Mouse (Mus musculus) hindbrain, postnatal 0 days (tissue): ENCODE measurements around the gene Pusl1. TPM values are rescaled to one million over a fixed set of nuclear protein-coding genes. Genes with fewer than 3 reads are reported as not detected.

Experiments
- ATAC-seq: fragments of 200-750 bp; cut with Nextera tagmentation; 2 replicates; pipeline ENCODE4 v1.8.0; 2017; ENCODE audit warnings: mild to moderate bottlenecking, moderate TSS enrichment, moderate library complexity
- DNase-seq: peaks from one replicate; pipeline ENCODE4 v3.0.0-alpha.2; 2015; ENCODE audit warnings: low spot score
- H3K27ac ChIP-seq: fragments of 300-500 bp; sonication (generic); 2 replicates; pipeline ENCODE4 v1.5.1; 2014; ENCODE audit warnings: mild to moderate bottlenecking
- H3K27me3 ChIP-seq: fragments of 300-500 bp; sonication (generic); 2 replicates; pipeline ENCODE4 v1.6.1; 2014; ENCODE audit warnings: low read length, mixed read lengths; ENCODE audit not compliant: insufficient read depth
- H3K36me3 ChIP-seq: fragments of 300-500 bp; sonication (generic); 2 replicates; pipeline ENCODE4 v1.6.1; 2014; ENCODE audit warnings: low read length, mixed read lengths; ENCODE audit not compliant: insufficient read depth
- H3K4me1 ChIP-seq: fragments of 300-500 bp; sonication (generic); 2 replicates; pipeline ENCODE4 v1.6.1; 2014; ENCODE audit warnings: antibody characterized with exemption, low read length, mixed read lengths; ENCODE audit not compliant: insufficient read depth
- H3K4me2 ChIP-seq: fragments of 300-500 bp; sonication (generic); 2 replicates; pipeline ENCODE4 v1.6.1; 2014; ENCODE audit warnings: low read depth, mild to moderate bottlenecking, low read length, moderate library complexity, mixed read lengths
- H3K4me3 ChIP-seq: fragments of 300-500 bp; sonication (generic); 2 replicates; pipeline ENCODE4 v1.5.1; 2014; ENCODE audit warnings: low read length
- H3K9ac ChIP-seq: fragments of 300-500 bp; sonication (generic); replicated peaks from 2 replicates; pipeline ENCODE4 v1.6.1; 2014; ENCODE audit warnings: mild to moderate bottlenecking, low read length, moderate library complexity, mixed read lengths
- H3K9me3 ChIP-seq: fragments of 300-500 bp; sonication (generic); 2 replicates; pipeline ENCODE4 v1.6.1; 2016; ENCODE audit warnings: low read length, mixed read lengths
- CTCF ChIP-seq: IDR thresholded peaks from 2 replicates; pipeline ENCODE4 v1.5.1; 2016; ENCODE audit warnings: antibody characterized with exemption, control low read depth, low read depth
- WGBS: fragments of 180-500 bp; shearing (Covaris S2); extraction: QIAGEN DNeasy Blood & Tissue Kit; methylation state at CpG from one replicate; pipeline ENCODE4 v1.1.7; 2014; 5-methylcytosine and 5-hydroxymethylcytosine counted together
- polyA plus RNA-seq: library from polyadenylated mRNA; unstranded; fragments of >200 nt; fragmentation: Nextera tagmentation; extraction: Ambion mirVana; gene quantifications from 2 replicates; pipeline ENCODE4 v1.2.1, GENCODE M21; 2015
- total RNA-seq: library from RNA; depleted of rRNA; stranded (reverse); fragments of >200 nt; gene quantifications from 2 replicates; pipeline ENCODE4 v1.2.3, GENCODE M21; 2014

Gene Pusl1
- total and polyA plus RNA-seq, 2 experiments from 2014 or later = 58.8 to 73.6 TPM

DNA sequence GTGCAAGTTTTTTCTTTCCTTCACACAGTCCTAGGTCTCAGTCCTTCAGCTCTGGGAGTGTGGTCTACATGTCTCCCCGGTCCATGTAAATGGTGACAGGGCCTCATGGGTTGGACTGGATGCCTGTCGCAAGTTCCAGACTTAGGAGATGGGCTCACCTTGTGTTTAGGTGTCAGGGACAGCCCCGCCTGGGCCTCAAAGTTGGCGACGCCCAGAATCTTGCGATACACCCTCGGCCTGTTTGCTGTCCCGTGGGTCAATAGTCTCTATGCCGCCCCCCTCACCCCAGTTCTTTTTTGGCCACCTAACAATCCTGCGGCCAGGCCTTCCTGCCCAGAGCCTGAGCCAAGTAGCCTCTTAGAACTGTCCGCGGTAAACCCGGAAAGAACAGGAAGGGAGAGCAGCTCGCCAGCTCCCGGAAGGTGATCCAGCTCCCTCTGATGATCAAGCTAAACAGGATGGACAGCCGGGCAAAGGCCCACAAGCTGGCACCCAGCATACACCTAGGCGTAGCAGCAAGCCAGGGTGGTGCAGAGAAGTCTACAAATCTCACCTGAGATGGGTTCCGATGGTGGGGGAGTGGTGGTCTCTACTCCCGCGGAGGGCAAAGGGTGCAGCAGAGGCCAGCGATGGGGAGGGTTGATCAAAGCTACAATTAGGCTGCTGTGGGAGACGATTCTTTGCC lies 22.8 kb downstream of the Pusl1 start:
- H3K9ac ChIP-seq = peak overlapping the region; percentile 71
- peak overlapping the region; percentile 56 for H3K4me3 ChIP-seq
- H3K27ac ChIP-seq = peak overlapping the region; percentile 76; the same call in 1 of the 2 replicates
- DNase-seq (no peak), ATAC-seq (peak; percentile 60; the same call in 1 of the 2 replicates)
- TF ChIP-seq CTCF = no peak
- peak overlapping the region; percentile 77 for H3K4me2 ChIP-seq
- no peaks in the 10 kb centered on the region for H3K27me3 ChIP-seq
- 8% methylated on average over 22 of the region's 22 CpGs for WGBS
- H3K36me3 ChIP-seq = peaks cover 22% of the 10 kb centered on the region
- no peaks in the 10 kb centered on the region for H3K9me3 ChIP-seq
- peaks cover 5% of the 10 kb centered on the region for H3K4me1 ChIP-seq

DNA sequence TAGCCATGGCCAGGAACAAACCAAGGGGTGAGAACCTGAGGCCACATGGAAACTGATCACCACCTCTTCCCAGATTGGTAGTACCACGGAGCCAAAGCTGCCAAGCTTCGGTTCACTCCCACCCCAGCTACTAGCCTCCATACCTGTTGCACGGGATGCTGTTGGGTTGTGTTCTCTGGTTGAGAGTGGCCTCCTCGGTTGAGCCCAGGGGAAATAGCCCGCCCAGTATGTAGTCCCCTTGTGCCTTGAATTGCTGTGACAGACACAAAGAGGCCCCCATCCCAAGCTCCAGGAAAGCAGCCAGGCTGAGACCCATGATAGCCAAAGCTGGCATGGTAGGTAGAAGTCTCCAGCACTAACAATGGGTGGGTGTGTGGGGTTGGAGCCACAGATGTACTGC lies 28.6 kb downstream of the Pusl1 start, which contains the start of gene Tas1r3:
Gene Tas1r3, minus strand, starts transcription at position 362 of the 400 bp plus-strand sequence.
- no peak for ATAC-seq
- H3K4me1 ChIP-seq = no peaks in the 10 kb centered on the region
- 73% methylated on average over 5 of the region's 5 CpGs for WGBS
- no peaks in the 10 kb centered on the region for H3K27me3 ChIP-seq
- no peak for DNase-seq
- H3K4me2 ChIP-seq = no peak within 1 kb of the TSS
- H3K9me3 ChIP-seq = no peaks in the 10 kb centered on the region
- no peak within 1 kb of the TSS for H3K9ac ChIP-seq
- no peak for TF ChIP-seq CTCF
- no peak within 1 kb of the TSS for H3K27ac ChIP-seq
- H3K36me3 ChIP-seq = peaks cover 34% of the 10 kb centered on the region
- H3K4me3 ChIP-seq = no peak within 1 kb of the TSS

DNA sequence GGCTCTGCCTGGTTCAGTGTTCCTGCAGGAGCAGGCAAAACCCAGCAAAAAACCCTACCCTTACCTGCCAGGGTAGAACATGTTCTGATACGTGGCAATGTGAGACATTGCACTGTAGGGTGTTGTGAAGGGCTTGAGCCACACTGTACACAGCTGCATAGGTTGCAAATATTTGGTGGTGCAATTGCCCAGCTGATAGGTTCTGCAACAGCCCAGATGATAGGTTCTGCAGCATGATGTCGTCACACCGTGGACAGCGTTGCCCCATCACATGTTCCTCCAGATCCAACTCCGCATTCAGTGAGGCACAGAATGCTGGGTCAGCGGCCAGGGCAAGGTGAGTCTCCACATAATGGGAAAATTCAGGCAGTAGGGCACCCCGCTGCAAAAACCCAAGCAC lies 29.8 kb downstream of the Pusl1 start:
- H3K9me3 ChIP-seq = no peaks in the 10 kb centered on the region
- ATAC-seq (no peak), DNase-seq (no peak)
- H3K4me3 ChIP-seq = no peak overlapping the region
- H3K4me2 ChIP-seq = no peak overlapping the region
- H3K4me1 ChIP-seq = no peaks in the 10 kb centered on the region
- peaks cover 40% of the 10 kb centered on the region for H3K36me3 ChIP-seq
- H3K27ac ChIP-seq = no peak overlapping the region
- H3K27me3 ChIP-seq = no peaks in the 10 kb centered on the region
- 91% methylated on average over 7 of the region's 7 CpGs for WGBS
- no peak for TF ChIP-seq CTCF
- no peak overlapping the region for H3K9ac ChIP-seq

DNA sequence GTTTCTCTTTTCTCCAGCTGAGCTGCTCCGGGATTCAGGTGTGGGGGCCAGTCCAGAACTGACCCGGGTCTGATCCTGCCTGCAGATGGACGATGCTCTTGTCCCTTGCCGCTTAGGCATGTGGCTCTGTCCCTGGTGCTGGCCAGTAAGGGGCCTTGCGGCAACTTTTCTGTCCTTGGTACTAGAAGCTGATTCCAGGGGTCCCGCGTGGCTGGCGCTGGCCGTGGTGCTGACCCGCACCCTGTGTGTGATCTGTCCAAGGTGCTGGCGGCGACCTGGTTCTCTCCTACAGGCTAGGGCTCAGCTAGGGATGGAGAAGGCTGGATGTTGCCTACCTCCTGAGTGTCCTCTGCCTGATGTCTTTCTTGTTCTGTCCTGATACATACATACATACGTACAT lies 32.3 kb downstream of the Pusl1 start:
- WGBS = 36% methylated on average over 13 of the region's 13 CpGs
- no peak overlapping the region for H3K27ac ChIP-seq
- H3K4me3 ChIP-seq = no peak overlapping the region
- H3K9me3 ChIP-seq = no peaks in the 10 kb centered on the region
- peak; percentile 30 for DNase-seq
- H3K4me2 ChIP-seq = no peak overlapping the region
- no peaks in the 10 kb centered on the region for H3K4me1 ChIP-seq
- H3K27me3 ChIP-seq = no peaks in the 10 kb centered on the region
- H3K9ac ChIP-seq = no peak overlapping the region
- no peak for TF ChIP-seq CTCF
- peaks cover 52% of the 10 kb centered on the region for H3K36me3 ChIP-seq
- no peak for ATAC-seq

DNA sequence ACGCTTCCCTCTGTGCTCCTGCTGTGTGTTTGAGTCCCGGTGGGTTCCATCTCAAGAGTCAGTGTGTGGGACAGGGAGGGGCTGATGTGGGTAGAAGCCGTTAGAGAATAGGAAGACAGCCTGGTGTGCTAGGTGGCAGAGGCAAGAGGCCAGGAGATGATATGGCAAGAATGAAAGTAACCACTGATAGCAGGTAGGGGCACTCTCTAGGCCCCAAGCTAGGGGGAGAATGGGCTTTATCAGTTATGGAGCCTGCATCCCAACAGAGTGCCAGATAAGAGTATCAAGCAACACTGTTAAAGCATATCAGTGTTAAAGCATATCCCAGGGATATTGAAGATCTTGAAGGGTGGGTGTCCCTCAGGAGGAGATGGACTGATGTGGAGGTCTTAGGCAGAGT lies 34.7 kb downstream of the Pusl1 start:
- 73% methylated on average over 3 of the region's 3 CpGs for WGBS

DNA sequence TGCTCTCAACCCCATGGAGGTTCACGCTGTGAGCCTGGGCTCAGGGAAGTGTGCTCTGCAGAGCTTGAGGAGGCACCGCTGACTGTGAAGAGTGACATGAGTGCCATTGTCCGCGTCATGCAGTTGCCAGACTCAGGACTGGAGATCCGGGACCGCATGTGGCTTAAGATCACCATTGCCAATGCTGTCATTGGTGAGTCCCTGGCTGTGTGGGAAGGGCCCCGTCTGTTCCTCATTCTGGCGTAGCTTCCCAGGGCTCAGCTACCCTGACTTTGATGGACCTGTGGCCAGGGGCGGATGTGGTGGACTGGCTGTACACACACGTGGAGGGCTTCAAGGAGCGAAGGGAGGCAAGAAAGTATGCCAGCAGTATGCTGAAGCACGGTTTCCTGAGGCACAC lies 35.5 kb downstream of the Pusl1 start:
- no peak for ATAC-seq
- H3K9me3 ChIP-seq = no peaks in the 10 kb centered on the region
- peaks cover 52% of the 10 kb centered on the region for H3K36me3 ChIP-seq
- WGBS = 92% methylated on average over 12 of the region's 12 CpGs
- H3K4me2 ChIP-seq = no peak overlapping the region
- DNase-seq = no peak
- no peaks in the 10 kb centered on the region for H3K4me1 ChIP-seq
- H3K27me3 ChIP-seq = no peaks in the 10 kb centered on the region
- TF ChIP-seq CTCF = no peak
- no peak overlapping the region for H3K27ac ChIP-seq
- H3K9ac ChIP-seq = no peak overlapping the region
- H3K4me3 ChIP-seq = no peak overlapping the region

More for the DNA sequence above, 34.7 kb downstream of the Pusl1 start:
- Histone ChIP-seq H3K9me3 (no peaks in the 10 kb centered on the region), H3K27me3 (no peaks in the 10 kb centered on the region), H3K36me3 (peaks cover 55% of the 10 kb centered on the region), H3K27ac (no peak overlapping the region), H3K4me1 (no peaks in the 10 kb centered on the region), H3K9ac (no peak overlapping the region), H3K4me3 (no peak overlapping the region), H3K4me2 (no peak overlapping the region)
- TF ChIP-seq CTCF = no peak
- DNase-seq (no peak), ATAC-seq (no peak)

DNA sequence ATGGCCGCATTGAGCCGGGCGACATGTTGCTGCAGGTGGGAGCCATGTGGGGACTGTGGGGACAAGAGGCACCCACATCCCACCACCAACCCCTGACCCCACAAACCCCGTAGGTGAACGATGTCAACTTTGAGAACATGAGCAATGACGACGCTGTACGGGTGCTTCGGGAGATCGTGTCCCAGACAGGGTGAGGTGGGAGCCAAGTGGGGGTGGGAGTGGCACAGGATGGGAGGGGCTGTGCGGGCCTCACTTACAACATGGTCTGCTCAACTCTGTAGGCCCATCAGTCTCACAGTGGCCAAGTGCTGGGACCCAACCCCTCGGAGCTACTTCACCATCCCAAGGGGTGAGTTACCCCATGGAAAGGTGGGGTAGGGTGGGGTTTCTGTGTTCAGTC lies 36.6 kb downstream of the Pusl1 start:
- Histone ChIP-seq H3K27me3 (no peaks in the 10 kb centered on the region), H3K4me3 (no peak overlapping the region), H3K9me3 (no peaks in the 10 kb centered on the region), H3K9ac (no peak overlapping the region), H3K4me2 (no peak overlapping the region), H3K27ac (no peak overlapping the region), H3K4me1 (peaks cover 7% of the 10 kb centered on the region; the same call in 1 of the 2 replicates), H3K36me3 (peaks cover 49% of the 10 kb centered on the region)
- 94% methylated on average over 12 of the region's 12 CpGs for WGBS
- TF ChIP-seq CTCF = no peak
- no peak for ATAC-seq
- DNase-seq = no peak
